Mouse (Mus musculus): ENCODE measurements around the gene Rec114. TPM values are rescaled to one million over a fixed set of nuclear protein-coding genes. Genes with fewer than 3 reads are reported as not detected.
A peak's percentile ranks its signal among the peaks of the same experiment; 100 is the strongest.

The Rec114 gene
- total and polyA plus RNA-seq, 2 experiments = 1.7 TPM

GRCm38 (mm10) chr9:58672474-58672873, 71.3 kb downstream of the Rec114 start:
- DNase-seq (ENCODE audit: extremely low read depth, low read depth, low spot score) = peak; percentile 60
- 34% methylated on average over 4 of the region's 4 CpGs for WGBS
- TF ChIP-seq CTCF (IDR thresholded peaks at IDR 0.05; ENCODE audit: low read depth, low read length) (no peak), POLR2A (IDR thresholded peaks at IDR 0.05; ENCODE audit: extremely low read depth, insufficient read depth, low read length) (no peak)

GRCm38 (mm10) chr9:58669819-58670218, 73.9 kb downstream of the Rec114 start:
- no peak for DNase-seq (ENCODE audit: extremely low read depth, low read depth, low spot score)
- no peak overlapping the region for H3K9ac ChIP-seq (ENCODE audit: low read depth, low read length)
- H3K79me2 ChIP-seq (ENCODE audit: control insufficient read depth, insufficient read depth, low read length) = no peaks in the 10 kb centered on the region
- no peaks in the 10 kb centered on the region for H3K4me1 ChIP-seq (ENCODE audit: control insufficient read depth, insufficient read depth, low read length)
- peaks cover 2% of the 10 kb centered on the region; the same call in 1 of the 2 replicates for H3K36me3 ChIP-seq (ENCODE audit: control insufficient read depth, insufficient read depth, low read length)
- 89% methylated on average over 6 of the region's 6 CpGs for WGBS
- no peak overlapping the region for H3K4me3 ChIP-seq (ENCODE audit: insufficient read depth, low read depth, low read length)
- H3K27ac ChIP-seq (replicated peaks; ENCODE audit: insufficient read depth, low read depth, low read length) = no peak overlapping the region
- no peaks in the 10 kb centered on the region for H3K27me3 ChIP-seq (ENCODE audit: control insufficient read depth, insufficient read depth, low read length)
- TF ChIP-seq CTCF (IDR thresholded peaks at IDR 0.05; ENCODE audit: low read depth, low read length) = no peak
- no peak for TF ChIP-seq POLR2A (IDR thresholded peaks at IDR 0.05; ENCODE audit: extremely low read depth, insufficient read depth, low read length)

More at GRCm38 (mm10) chr9:58672474-58672873, 71.3 kb downstream of the Rec114 start:
- no peaks in the 10 kb centered on the region for H3K36me3 ChIP-seq (ENCODE audit: control insufficient read depth, insufficient read depth, low read length)
- H3K9ac ChIP-seq (ENCODE audit: low read depth, low read length) = no peak overlapping the region
- H3K27ac ChIP-seq (replicated peaks; ENCODE audit: insufficient read depth, low read depth, low read length) = no peak overlapping the region
- H3K4me3 ChIP-seq (ENCODE audit: insufficient read depth, low read depth, low read length) = no peak overlapping the region
- no peaks in the 10 kb centered on the region for H3K4me1 ChIP-seq (ENCODE audit: control insufficient read depth, insufficient read depth, low read length)
- H3K27me3 ChIP-seq (ENCODE audit: control insufficient read depth, insufficient read depth, low read length) = no peaks in the 10 kb centered on the region
- H3K79me2 ChIP-seq (ENCODE audit: control insufficient read depth, insufficient read depth, low read length) = no peaks in the 10 kb centered on the region

GRCm38 (mm10) chr9:58669071-58669470, 74.7 kb downstream of the Rec114 start:
- H3K27ac ChIP-seq (replicated peaks; ENCODE audit: insufficient read depth, low read depth, low read length) = no peak overlapping the region
- no peaks in the 10 kb centered on the region for H3K27me3 ChIP-seq (ENCODE audit: control insufficient read depth, insufficient read depth, low read length)
- peaks cover 4% of the 10 kb centered on the region; the same call in 1 of the 2 replicates for H3K36me3 ChIP-seq (ENCODE audit: control insufficient read depth, insufficient read depth, low read length)
- no peak overlapping the region for H3K4me3 ChIP-seq (ENCODE audit: insufficient read depth, low read depth, low read length)
- no peaks in the 10 kb centered on the region for H3K79me2 ChIP-seq (ENCODE audit: control insufficient read depth, insufficient read depth, low read length)
- WGBS = 80% methylated on average over 3 of the region's 3 CpGs
- TF ChIP-seq POLR2A (IDR thresholded peaks at IDR 0.05; ENCODE audit: extremely low read depth, insufficient read depth, low read length) (no peak), CTCF (IDR thresholded peaks at IDR 0.05; ENCODE audit: low read depth, low read length) (no peak)
- no peaks in the 10 kb centered on the region for H3K4me1 ChIP-seq (ENCODE audit: control insufficient read depth, insufficient read depth, low read length)
- DNase-seq (ENCODE audit: extremely low read depth, low read depth, low spot score) = no peak
- H3K9ac ChIP-seq (ENCODE audit: low read depth, low read length) = no peak overlapping the region

GRCm38 (mm10) chr9:58668171-58668570, 75.6 kb downstream of the Rec114 start:
- Histone ChIP-seq H3K79me2 (ENCODE audit: control insufficient read depth, insufficient read depth, low read length) (no peaks in the 10 kb centered on the region), H3K4me1 (ENCODE audit: control insufficient read depth, insufficient read depth, low read length) (no peaks in the 10 kb centered on the region), H3K27me3 (ENCODE audit: control insufficient read depth, insufficient read depth, low read length) (no peaks in the 10 kb centered on the region), H3K27ac (replicated peaks; ENCODE audit: insufficient read depth, low read depth, low read length) (no peak overlapping the region), H3K9ac (ENCODE audit: low read depth, low read length) (no peak overlapping the region), H3K4me3 (ENCODE audit: insufficient read depth, low read depth, low read length) (no peak overlapping the region), H3K36me3 (ENCODE audit: control insufficient read depth, insufficient read depth, low read length) (peaks cover 4% of the 10 kb centered on the region; the same call in 1 of the 2 replicates)
- 93% methylated on average over 3 of the region's 3 CpGs for WGBS
- DNase-seq (ENCODE audit: extremely low read depth, low read depth, low spot score) = no peak
- no peak for TF ChIP-seq CTCF (IDR thresholded peaks at IDR 0.05; ENCODE audit: low read depth, low read length)
- TF ChIP-seq POLR2A (IDR thresholded peaks at IDR 0.05; ENCODE audit: extremely low read depth, insufficient read depth, low read length) = no peak

GRCm38 (mm10) chr9:58667244-58667643, 76.5 kb downstream of the Rec114 start:
- no peak overlapping the region for H3K4me3 ChIP-seq (ENCODE audit: insufficient read depth, low read depth, low read length)
- 54% methylated on average over 9 of the region's 9 CpGs for WGBS
- H3K27me3 ChIP-seq (ENCODE audit: control insufficient read depth, insufficient read depth, low read length) = no peaks in the 10 kb centered on the region
- H3K27ac ChIP-seq (replicated peaks; ENCODE audit: insufficient read depth, low read depth, low read length) = no peak overlapping the region
- peak; percentile 15 for DNase-seq (ENCODE audit: extremely low read depth, low read depth, low spot score)
- no peaks in the 10 kb centered on the region for H3K79me2 ChIP-seq (ENCODE audit: control insufficient read depth, insufficient read depth, low read length)
- peaks cover 4% of the 10 kb centered on the region; the same call in 1 of the 2 replicates for H3K36me3 ChIP-seq (ENCODE audit: control insufficient read depth, insufficient read depth, low read length)
- H3K4me1 ChIP-seq (ENCODE audit: control insufficient read depth, insufficient read depth, low read length) = no peaks in the 10 kb centered on the region
- TF ChIP-seq POLR2A (IDR thresholded peaks at IDR 0.05; ENCODE audit: extremely low read depth, insufficient read depth, low read length) = no peak
- TF ChIP-seq CTCF (IDR thresholded peaks at IDR 0.05; ENCODE audit: low read depth, low read length) = no peak
- no peak overlapping the region for H3K9ac ChIP-seq (ENCODE audit: low read depth, low read length)

GRCm38 (mm10) chr9:58666191-58666590, 77.6 kb downstream of the Rec114 start:
- Histone ChIP-seq H3K9ac (ENCODE audit: low read depth, low read length) (no peak overlapping the region), H3K36me3 (ENCODE audit: control insufficient read depth, insufficient read depth, low read length) (peaks cover 6% of the 10 kb centered on the region; the same call in 1 of the 2 replicates), H3K27me3 (ENCODE audit: control insufficient read depth, insufficient read depth, low read length) (no peaks in the 10 kb centered on the region), H3K4me1 (ENCODE audit: control insufficient read depth, insufficient read depth, low read length) (no peaks in the 10 kb centered on the region), H3K27ac (replicated peaks; ENCODE audit: insufficient read depth, low read depth, low read length) (no peak overlapping the region), H3K79me2 (ENCODE audit: control insufficient read depth, insufficient read depth, low read length) (no peaks in the 10 kb centered on the region), H3K4me3 (ENCODE audit: insufficient read depth, low read depth, low read length) (no peak overlapping the region)
- WGBS = 90% methylated on average over 9 of the region's 9 CpGs
- TF ChIP-seq CTCF (IDR thresholded peaks at IDR 0.05; ENCODE audit: low read depth, low read length) (no peak), POLR2A (IDR thresholded peaks at IDR 0.05; ENCODE audit: extremely low read depth, insufficient read depth, low read length) (no peak)
- DNase-seq (ENCODE audit: extremely low read depth, low read depth, low spot score) = no peak
